Mouse (Mus musculus): ENCODE results near the gene Tpcn2. TPM values are rescaled to one million over a fixed set of nuclear protein-coding genes. Genes with fewer than 3 reads are reported as not detected.

Tpcn2 gene
- total RNA-seq, 1 experiment from 2014 or later, result 13.6 TPM

DNA sequence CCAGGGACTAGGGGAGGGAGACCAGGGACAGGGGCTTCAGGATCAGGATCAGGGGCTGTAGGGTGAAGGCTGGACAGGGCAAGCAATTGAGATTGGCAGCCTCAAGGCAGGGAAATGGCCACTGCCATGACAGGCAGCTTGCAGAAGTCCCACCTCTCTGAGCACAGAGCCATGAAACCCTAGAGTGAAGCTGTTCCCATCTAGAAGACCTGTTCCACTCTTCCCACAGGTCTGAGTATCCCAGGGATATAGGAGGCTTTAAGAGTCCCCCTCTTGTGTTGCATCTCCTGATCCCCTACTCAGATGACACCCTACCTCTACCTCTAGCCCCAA lies 17.2 kb upstream of the Tpcn2 start:
- no peak for ATAC-seq (replicated peaks; ENCODE audit: insufficient number of reproducible peaks, low FRiP score, low TSS enrichment, poor library complexity, severe bottlenecking)

DNA sequence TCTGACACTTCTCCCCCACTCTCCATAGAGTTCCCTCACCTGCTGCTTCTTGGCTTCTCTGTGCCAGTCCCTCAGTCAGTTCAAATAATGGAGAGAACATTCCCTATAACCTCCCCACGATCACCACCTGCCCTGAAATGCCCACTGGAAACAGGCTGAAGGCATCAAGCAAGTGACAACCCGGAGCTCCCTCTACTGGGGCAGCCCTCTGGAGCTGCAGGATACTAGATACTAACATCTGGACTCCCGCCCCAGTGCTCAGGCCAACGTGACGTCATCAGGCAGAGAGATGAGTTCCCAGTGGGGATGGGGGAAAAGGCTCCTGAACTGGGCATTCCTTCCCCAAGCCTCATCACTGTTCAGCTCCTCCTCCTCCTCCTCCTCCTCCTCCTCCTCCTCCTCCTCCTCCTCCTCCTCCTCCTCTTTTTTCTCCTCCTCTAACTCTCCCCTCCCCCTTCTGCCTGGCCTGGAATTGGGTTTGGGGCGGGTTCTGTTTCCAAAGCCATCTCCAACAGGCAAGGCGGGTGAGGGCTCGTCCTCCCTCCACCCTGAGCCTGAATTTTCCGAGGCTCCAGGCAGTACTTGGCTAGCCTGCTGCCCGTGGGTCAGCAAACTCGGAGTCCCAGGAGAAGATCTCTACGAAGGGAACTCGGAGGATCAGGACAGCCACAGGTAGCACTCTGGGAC lies 16.7 kb upstream of the Tpcn2 start, which contains the start of gene Mrgprf:
Gene Mrgprf, plus strand, starts transcription at position 508 of the 687 bp plus-strand sequence.
- no peak for ATAC-seq (replicated peaks; ENCODE audit: insufficient number of reproducible peaks, low FRiP score, low TSS enrichment, poor library complexity, severe bottlenecking)

DNA sequence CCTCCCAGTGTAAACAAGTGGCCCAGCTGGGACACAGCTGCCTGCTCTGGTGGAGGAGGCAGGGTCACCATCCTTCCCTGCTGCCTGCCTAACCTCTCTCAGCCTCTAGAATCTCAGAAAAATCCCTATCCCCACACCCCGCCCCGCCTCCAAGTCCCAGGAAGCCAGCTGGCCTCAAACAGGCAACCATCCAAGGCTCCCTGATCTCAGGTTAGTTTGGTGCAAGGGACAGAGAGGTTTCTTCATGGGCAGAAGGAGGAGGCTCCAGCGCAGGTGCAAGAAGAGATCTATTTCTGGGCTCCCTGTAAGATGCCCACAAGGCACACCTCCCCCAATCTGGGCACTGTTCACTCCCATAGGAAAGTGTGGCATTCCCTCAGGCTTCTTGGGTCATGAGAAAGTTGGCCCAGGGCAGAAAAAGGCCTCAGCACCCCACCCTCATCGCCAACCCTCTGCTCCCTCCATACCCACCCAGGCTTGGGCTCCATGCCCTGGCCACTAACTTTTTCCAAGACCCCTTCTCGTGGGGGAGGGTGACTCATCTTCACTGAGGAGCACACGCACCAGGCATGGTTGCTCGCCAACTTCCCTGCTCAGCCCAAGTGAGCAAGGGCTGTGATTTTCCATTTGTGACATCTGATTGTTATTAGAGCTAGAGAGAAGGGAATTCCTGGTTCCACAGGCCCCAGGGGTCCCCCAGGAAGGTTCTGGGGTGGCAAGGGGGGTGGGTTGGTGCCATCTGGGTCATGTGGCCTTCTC lies 15.9 kb upstream of the Tpcn2 start:
- no peak for ATAC-seq (replicated peaks; ENCODE audit: insufficient number of reproducible peaks, low FRiP score, low TSS enrichment, poor library complexity, severe bottlenecking)

DNA sequence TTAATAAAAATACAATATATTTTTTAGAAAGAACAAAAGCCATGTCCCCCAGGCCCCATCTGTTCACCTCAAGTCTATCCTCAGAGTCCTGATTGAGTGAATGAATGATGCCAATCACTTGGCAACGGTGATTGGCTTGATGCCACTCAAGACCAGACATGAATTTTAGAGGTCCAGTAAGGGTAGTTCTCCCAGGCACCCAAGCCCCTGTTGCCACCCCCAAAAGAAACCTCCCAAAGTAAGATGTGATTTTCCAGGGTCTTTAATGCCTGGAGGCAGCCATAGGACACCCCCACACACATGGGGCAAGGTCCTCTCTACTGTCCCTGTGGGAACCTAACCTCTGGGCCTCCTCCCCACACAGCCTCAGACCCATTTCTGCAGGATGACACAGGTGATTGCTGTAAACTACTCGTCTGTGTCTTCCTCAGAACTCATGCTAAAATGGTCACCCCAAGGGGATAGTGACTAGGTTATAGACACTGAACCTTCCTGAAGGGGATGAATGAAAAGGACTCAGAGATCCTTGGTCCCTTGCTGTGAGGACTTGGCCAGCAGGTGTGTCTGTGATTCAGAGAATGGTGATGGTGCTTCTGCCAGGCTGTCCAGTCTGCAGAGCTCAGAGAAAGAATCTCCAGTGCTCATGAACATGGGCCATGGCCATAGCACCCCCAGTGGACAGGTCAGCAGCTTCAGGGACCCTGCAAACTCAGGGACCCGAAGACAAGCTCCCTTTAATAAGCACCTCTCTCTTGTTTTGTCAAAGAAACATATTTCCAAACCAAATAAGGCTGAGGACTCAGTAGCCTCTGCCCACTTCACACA lies 15.1 kb upstream of the Tpcn2 start:
- no peak for ATAC-seq (replicated peaks; ENCODE audit: insufficient number of reproducible peaks, low FRiP score, low TSS enrichment, poor library complexity, severe bottlenecking)

DNA sequence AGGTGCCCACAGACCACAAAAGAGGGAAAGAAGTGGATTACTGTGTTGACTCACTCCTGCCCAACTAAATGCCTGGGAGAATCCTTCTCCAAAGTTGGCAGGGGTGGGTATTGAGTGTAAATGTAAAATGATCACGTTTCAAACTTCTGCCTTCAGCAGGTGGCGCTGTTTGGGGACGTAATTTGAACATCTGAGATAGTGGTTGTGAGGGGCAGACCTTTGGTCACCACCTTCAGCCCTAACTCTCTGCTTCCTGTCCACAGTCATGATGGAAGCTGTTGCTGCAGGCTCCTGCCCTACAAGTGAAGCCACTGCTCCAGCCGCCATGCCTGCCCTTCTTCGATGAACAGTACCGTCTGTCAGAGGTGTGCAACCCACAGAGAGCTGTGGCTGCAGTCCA lies 10.0 kb upstream of the Tpcn2 start:
- no peak for ATAC-seq (replicated peaks; ENCODE audit: insufficient number of reproducible peaks, low FRiP score, low TSS enrichment, poor library complexity, severe bottlenecking)

DNA sequence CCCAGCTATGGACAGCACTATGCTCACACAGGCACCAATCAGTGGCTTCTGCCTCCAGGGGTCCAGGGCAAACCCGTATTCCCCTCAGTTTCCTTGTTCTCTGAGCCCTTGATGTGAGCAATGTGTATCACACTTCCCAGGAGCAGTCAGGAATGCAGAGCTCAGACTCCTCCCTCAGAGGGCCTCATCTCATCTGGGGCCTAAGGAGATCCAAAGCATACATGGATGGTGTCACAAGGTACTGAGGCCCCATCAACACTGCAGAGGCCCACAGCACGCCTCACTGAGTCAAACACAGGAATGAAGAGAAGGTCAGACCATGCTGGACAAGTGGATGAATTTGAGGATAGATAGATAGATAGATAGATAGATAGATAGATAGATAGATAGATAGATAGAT lies 8.9 kb upstream of the Tpcn2 start:
- ATAC-seq (replicated peaks; ENCODE audit: insufficient number of reproducible peaks, low FRiP score, low TSS enrichment, poor library complexity, severe bottlenecking), result no peak

DNA sequence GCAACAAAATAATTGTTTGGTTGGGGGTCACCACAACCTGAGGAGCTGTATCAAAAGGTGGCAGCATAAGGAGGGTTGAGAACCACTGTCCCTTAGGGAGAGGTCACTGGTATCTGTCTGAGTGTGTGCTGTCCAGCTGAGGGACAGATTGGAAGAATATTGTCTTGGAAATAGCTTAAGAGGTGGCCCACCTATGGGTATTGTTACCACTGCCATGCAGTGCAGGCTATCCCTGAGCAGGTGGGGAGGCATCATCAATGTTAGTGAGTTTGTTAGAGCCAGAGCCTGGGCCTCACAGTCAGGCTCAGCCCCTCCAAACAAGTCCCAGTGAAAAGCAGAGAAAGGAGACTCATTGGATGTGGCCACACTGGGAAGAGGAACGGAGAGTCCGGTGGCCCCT lies 8.0 kb upstream of the Tpcn2 start:
- no peak for ATAC-seq (replicated peaks; ENCODE audit: insufficient number of reproducible peaks, low FRiP score, low TSS enrichment, poor library complexity, severe bottlenecking)

DNA sequence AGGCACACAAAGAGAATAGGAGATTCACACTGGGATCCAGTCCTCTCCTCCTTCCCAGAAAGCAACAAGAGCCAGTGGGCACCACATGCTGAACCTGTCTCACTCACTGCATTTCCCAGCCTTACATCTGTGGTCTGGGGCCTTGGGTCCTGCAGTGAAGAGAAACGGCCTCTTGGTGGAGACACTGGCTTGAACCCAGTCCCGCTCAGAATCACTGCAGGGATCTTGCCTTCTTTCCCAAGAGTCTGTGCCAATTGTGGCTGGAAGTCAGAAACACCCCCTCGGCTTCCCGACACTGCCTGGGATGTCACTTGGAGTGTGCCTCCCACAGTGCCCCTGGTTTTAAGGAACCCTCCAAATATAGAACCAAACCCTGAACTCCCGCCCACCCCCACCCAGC lies 5.5 kb upstream of the Tpcn2 start:
- ATAC-seq (replicated peaks; ENCODE audit: insufficient number of reproducible peaks, low FRiP score, low TSS enrichment, poor library complexity, severe bottlenecking), result no peak

DNA sequence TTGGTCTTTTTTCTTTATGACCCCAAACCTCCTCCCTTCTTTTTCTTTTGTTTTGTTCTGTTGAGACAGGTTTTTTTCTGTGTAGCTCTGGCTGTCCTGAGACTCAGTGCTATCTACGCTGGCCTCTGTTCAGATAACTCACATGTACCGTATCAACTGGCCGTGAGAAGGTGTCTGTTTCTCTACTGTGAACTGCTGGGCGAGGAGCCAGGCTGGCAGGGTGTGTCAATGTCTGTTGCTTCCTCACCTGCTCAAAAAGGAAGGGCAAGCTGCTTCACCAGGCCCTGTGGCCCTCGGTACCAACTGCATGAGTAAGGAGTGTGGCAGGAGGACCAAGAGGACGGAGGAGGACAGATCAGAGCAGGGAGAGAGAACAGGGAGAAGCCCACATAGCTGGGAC lies 3.6 kb upstream of the Tpcn2 start:
- no peak for ATAC-seq (replicated peaks; ENCODE audit: insufficient number of reproducible peaks, low FRiP score, low TSS enrichment, poor library complexity, severe bottlenecking)

DNA sequence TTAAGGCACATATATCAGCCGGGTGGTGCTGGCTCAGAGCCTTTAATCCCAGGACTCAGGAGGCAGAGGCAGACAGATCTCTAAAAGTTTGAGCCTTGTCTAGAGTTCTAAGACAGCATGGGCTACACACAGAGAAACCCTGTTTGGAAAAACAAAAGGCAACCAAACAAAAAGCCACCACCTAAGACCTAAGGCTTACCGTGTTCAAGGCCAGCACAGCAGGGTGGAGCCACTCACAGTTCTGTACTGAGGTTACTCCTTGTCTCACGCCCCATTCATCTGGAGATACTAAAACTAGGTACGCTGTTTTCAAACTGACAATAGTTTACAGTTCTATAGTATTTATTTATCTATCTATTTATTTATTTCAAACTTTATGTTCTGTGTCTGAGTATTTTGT lies 1.7 kb upstream of the Tpcn2 start:
- ATAC-seq (replicated peaks; ENCODE audit: insufficient number of reproducible peaks, low FRiP score, low TSS enrichment, poor library complexity, severe bottlenecking), result no peak

DNA sequence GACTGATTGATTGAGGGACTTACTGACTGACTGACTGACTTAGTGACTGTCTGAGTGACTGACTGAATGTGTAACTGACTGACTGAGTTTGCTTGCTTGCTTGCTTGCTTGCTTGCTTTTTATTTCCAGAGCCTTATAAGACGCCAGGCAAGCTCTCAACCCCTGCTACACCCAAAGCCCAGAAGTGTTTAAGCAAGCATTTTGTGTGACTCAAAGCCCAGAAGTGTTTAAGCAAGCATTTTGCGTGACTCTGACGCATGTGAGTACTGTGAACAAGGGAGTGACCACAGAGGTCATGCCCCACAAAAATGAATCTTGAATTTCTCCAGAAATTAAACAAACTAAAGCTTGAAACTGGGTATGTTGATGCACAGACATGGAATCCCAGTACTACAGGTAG lies 482 bp upstream of the Tpcn2 start:
- ATAC-seq (replicated peaks; ENCODE audit: insufficient number of reproducible peaks, low FRiP score, low TSS enrichment, poor library complexity, severe bottlenecking), result no peak

DNA sequence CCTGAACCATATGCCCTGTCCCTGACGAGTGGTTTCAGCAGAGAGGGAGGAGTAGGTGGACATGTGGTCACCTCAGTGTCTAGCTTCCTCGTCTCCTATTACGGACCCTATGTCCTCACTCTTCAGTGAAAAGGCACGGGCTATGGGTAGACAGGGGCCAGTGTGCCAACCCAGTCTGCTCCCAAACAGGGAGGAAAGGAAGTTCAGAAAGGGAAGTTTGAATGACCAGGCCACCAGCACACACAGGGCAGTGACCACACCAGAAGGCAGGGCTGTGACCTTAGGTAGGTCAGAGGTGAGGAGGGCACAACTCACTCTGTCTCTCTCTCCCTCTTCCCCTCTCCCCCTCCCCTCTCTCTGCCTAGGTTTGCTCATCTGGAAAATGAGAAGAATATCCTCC lies 770 bp downstream of the Tpcn2 start:
- ATAC-seq (replicated peaks; ENCODE audit: insufficient number of reproducible peaks, low FRiP score, low TSS enrichment, poor library complexity, severe bottlenecking), result peak; percentile 76

DNA sequence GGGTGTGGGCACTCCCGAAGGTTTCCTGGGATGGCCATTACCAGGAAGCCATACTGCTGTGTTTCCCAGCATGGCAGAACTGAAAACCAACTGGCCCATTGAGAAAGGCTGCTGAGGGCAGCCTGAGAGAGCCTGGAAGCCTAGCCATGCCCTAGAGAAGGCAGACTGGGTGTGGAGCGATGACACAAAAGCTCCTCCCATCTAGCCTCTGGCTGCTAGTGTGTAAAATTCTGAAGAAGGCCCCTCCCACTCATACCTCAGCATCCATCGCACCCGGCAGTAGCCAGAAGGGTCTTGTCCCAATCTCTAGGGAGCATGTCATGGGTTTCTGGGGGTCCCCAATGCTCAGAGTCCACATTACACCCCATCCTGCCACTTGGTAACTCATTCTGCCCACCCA lies 2.4 kb downstream of the Tpcn2 start:
- no peak for ATAC-seq (replicated peaks; ENCODE audit: insufficient number of reproducible peaks, low FRiP score, low TSS enrichment, poor library complexity, severe bottlenecking)

DNA sequence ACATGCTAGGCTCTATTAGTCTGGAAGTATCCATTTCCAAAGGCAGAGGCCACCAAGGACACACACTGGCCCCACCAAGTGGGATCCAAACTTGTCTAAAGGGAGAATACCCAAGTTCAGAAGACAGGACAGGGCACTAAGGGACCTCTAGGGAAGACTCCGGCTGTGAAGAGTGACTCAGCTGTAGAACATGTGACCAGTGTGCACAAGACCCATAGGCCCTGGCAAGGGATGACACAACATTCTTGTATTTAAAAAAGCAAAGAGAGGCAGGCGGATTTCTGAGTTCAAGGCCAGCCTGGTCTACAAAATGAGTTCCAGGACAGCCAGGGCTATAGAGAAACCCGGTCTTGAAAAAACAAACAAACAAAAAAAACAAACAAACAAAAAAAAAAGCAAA lies 8.3 kb downstream of the Tpcn2 start:
- no peak for ATAC-seq (replicated peaks; ENCODE audit: insufficient number of reproducible peaks, low FRiP score, low TSS enrichment, poor library complexity, severe bottlenecking)

DNA sequence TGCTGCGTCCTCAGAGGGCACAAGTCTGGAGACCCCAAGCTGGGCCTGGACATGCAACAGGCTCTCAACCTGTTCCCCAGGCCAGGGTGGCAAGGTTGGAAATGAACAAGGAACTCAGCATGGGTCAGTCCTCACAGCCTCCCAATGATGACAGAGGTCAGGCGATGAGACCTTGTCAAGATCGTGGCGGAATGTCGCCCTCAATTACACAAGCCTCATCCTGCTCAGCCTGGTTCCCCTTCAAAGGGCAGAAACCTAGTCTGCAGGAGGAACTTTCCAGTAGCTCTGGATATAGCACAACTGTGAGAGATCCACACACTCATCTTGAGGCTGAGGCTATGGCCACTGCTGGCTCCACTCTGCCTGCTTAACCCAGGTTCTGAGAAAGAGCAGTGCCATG lies 12.9 kb downstream of the Tpcn2 start:
- no peak for ATAC-seq (replicated peaks; ENCODE audit: insufficient number of reproducible peaks, low FRiP score, low TSS enrichment, poor library complexity, severe bottlenecking)

DNA sequence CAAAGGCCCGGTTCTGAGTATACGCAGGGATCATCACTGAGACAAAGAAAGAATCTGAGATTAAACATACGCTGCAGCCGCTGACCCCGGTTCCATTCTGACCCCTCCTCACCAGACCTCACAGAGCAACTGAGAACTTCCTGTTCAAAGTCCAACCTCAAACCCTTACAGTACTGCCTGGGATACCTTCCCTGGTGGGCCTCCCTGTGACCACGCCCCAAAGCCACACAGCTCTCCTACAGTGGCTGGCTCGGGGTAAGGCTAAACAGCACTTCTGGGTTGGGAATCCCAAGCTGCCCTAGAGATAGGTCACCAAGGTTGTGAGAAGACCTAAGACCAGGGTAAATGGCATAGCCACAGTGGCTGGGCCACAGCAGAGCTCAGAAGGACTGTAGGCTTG lies 14.9 kb downstream of the Tpcn2 start:
- no peak for ATAC-seq (replicated peaks; ENCODE audit: insufficient number of reproducible peaks, low FRiP score, low TSS enrichment, poor library complexity, severe bottlenecking)

DNA sequence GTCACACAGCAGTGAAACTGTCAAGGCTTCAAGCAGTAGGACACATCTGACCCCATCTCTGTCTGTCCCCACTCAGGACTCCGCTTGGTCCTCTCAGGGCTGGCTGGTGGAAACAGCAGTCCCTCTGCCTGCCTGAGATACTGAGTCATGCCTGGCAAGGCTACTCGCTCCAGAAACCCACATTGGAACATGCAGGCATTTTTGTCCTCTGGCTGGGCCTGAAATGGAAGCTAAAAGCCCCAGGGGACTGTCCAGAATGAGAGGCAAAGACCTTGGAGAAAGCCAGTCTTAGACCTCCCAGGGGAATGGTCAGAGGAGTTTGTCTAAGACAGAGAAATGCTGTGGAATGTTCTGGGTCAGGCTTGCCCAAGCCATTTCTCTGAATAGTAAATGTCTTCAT lies 17.8 kb downstream of the Tpcn2 start:
- ATAC-seq (replicated peaks; ENCODE audit: insufficient number of reproducible peaks, low FRiP score, low TSS enrichment, poor library complexity, severe bottlenecking), result no peak

DNA sequence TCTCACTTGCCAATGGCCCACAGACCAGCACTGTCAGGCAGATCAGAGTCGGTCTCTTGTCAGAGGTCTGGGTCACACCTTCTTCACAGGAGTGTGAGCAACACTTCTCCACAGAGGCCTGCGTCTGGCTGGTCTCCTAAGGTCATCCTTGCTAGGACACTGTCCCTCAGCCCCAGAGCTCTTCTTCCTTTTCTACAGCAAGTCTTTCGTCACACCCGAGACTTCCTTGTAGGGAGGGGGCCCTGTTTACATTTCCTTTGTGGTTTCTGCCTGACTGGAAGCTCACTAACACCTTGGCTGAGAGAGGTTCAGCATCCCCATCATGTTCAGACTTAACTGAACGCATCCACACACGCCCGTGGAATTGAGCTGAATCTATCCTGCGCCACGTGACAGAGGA lies 19.6 kb downstream of the Tpcn2 start:
- ATAC-seq (replicated peaks; ENCODE audit: insufficient number of reproducible peaks, low FRiP score, low TSS enrichment, poor library complexity, severe bottlenecking), result no peak

DNA sequence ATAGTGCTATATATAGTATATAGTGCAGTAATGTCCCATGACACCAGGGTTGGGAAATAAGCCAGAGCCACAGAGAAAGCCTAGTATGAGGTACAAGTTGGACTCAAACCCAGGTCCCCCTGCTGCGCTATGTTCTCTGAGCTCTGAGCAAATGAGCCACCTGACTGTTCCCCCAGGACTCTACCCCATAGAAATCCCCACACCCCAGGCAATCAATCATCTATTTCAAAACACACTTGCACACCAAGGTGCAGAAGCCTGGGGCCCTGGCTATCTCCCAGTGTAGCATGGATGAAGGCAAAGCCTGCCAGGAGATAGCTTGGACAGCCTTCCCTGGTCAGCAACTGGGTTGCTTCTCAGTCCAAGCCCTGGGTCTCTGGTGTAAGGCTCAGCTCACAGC lies 27.7 kb downstream of the Tpcn2 start:
- no peak for ATAC-seq (replicated peaks; ENCODE audit: insufficient number of reproducible peaks, low FRiP score, low TSS enrichment, poor library complexity, severe bottlenecking)
